Comparison of ENCODE assay signal across 11 mouse cellular contexts in genomic region chr2:26534616-26535015, GRCm38 (mm10). TPM values are rescaled to one million over a fixed set of nuclear protein-coding genes. Genes with fewer than 3 reads are reported as not detected.
A peak's percentile ranks its signal among the peaks of the same experiment; 100 is the strongest.
DNase-seq lines count a peak whose midpoint lies in the region; ATAC-seq and TF ChIP-seq lines count a peak whose summit lies in the region.
"Had no signal": no experiment of that assay in that cellular context is flagged by ENCODE, and none has a peak within 500 bp of the region (broad histone marks: within the 10 kb centered on the region; RNA-seq: fewer than 3 reads in every experiment).

No protein-coding gene starts in this region.

- 55% methylated on average over 2 of the region's 2 CpGs for WGBS in intestine, postnatal 0 days
- 69% methylated on average over 2 of the region's 2 CpGs for WGBS in intestine, embryonic 16.5 days
- 49% methylated on average over 2 of the region's 2 CpGs for WGBS in hindbrain, embryonic 15.5 days
- 38% methylated on average over 2 of the region's 2 CpGs for WGBS in lung, embryonic 15.5 days

- H3K9ac ChIP-seq in intestine, postnatal 0 days (ENCODE audit: low read depth, low read length), result no peak overlapping the region
- H3K9ac ChIP-seq in intestine, embryonic 16.5 days (ENCODE audit: low read depth, low read length), result no peak overlapping the region
- H3K9ac ChIP-seq in hindbrain, embryonic 15.5 days, result no peak overlapping the region
- no peak overlapping the region for H3K9ac ChIP-seq in lung, embryonic 15.5 days
- H3K9ac ChIP-seq: embryonic facial prominence, embryonic 12.5 days; liver, embryonic 13.5 days had no signal

- TF ChIP-seq CTCF in intestine, postnatal 0 days (IDR thresholded peaks at IDR 0.05; ENCODE audit: low read depth), result no peak

- H3K9me3 ChIP-seq in intestine, postnatal 0 days (ENCODE audit: control insufficient read depth), result no peaks in the 10 kb centered on the region
- H3K9me3 ChIP-seq in intestine, embryonic 16.5 days (ENCODE audit: control insufficient read depth, low read length), result no peaks in the 10 kb centered on the region
- no peaks in the 10 kb centered on the region for H3K9me3 ChIP-seq in hindbrain, embryonic 15.5 days
- H3K9me3 ChIP-seq in lung, embryonic 15.5 days, result no peaks in the 10 kb centered on the region
- H3K9me3 ChIP-seq: embryonic facial prominence, embryonic 12.5 days; liver, embryonic 13.5 days had no signal

- no peak overlapping the region for H3K4me2 ChIP-seq in intestine, postnatal 0 days (replicated peaks; ENCODE audit: low read depth)
- no peak overlapping the region for H3K4me2 ChIP-seq in intestine, embryonic 16.5 days (ENCODE audit: low read depth, low read length)
- no peak overlapping the region for H3K4me2 ChIP-seq in hindbrain, embryonic 15.5 days
- no peak overlapping the region for H3K4me2 ChIP-seq in lung, embryonic 15.5 days
- H3K4me2 ChIP-seq: embryonic facial prominence, embryonic 12.5 days; liver, embryonic 13.5 days had no signal

- no peaks in the 10 kb centered on the region for H3K27me3 ChIP-seq in intestine, postnatal 0 days (replicated peaks; ENCODE audit: control insufficient read depth, insufficient read depth, low read length)
- H3K27me3 ChIP-seq in intestine, embryonic 16.5 days (replicated peaks; ENCODE audit: control insufficient read depth, insufficient read depth, low read length), result no peaks in the 10 kb centered on the region
- H3K27me3 ChIP-seq in hindbrain, embryonic 15.5 days, result no peaks in the 10 kb centered on the region
- no peaks in the 10 kb centered on the region for H3K27me3 ChIP-seq in lung, embryonic 15.5 days
- H3K27me3 ChIP-seq: embryonic facial prominence, embryonic 12.5 days; liver, embryonic 13.5 days had no signal

- H3K27ac ChIP-seq in intestine, postnatal 0 days (ENCODE audit: low read depth, low read length), result peak overlapping the region; percentile 2; the same call in 1 of the 2 replicates
- H3K27ac ChIP-seq in intestine, embryonic 16.5 days (ENCODE audit: low read length), result no peak overlapping the region
- peak overlapping the region; percentile 67 for H3K27ac ChIP-seq in hindbrain, embryonic 15.5 days (replicated peaks)
- H3K27ac ChIP-seq in lung, embryonic 15.5 days, result peak overlapping the region; percentile 7; the same call in 1 of the 2 replicates
- H3K27ac ChIP-seq: embryonic facial prominence, embryonic 12.5 days; liver, embryonic 13.5 days had no signal

- ATAC-seq in intestine, postnatal 0 days, result no peak
- no peak for ATAC-seq in intestine, embryonic 16.5 days
- ATAC-seq in hindbrain, embryonic 15.5 days (ENCODE audit: low FRiP score, low read depth), result no peak
- peak; percentile 78; the same call in 1 of the 2 replicates for ATAC-seq in lung, embryonic 15.5 days (ENCODE audit: borderline replicate concordance, extremely low read depth, low FRiP score, low TSS enrichment)
- ATAC-seq in CD4-positive, CD25-positive, alpha-beta regulatory T cell, adult 4 months, result no peak

- H3K4me3 ChIP-seq in intestine, postnatal 0 days (ENCODE audit: low read depth, low read length), result no peak overlapping the region
- no peak overlapping the region for H3K4me3 ChIP-seq in intestine, embryonic 16.5 days (ENCODE audit: low read length)
- no peak overlapping the region for H3K4me3 ChIP-seq in hindbrain, embryonic 15.5 days
- no peak overlapping the region for H3K4me3 ChIP-seq in lung, embryonic 15.5 days
- H3K4me3 ChIP-seq: embryonic facial prominence, embryonic 12.5 days; liver, embryonic 13.5 days had no signal

- peak; percentile 70 to 89 for DNase-seq in adrenal gland, adult (ENCODE audit: inconsistent age in 2 of 2, low spot score in 1 of 2)
- peak; percentile 71 to 73 for DNase-seq in gastrocnemius, postnatal 36 days
- DNase-seq in urinary bladder, postnatal 25 days (ENCODE audit: low spot score), result no peak
- DNase-seq: liver, embryonic 13.5 days had no signal

- no peaks in the 10 kb centered on the region for H3K4me1 ChIP-seq in intestine, postnatal 0 days (replicated peaks; ENCODE audit: control insufficient read depth, insufficient read depth, low read length)
- H3K4me1 ChIP-seq in intestine, embryonic 16.5 days (ENCODE audit: control insufficient read depth, insufficient read depth, low read length), result no peaks in the 10 kb centered on the region; the same call in 1 of the 2 replicates
- H3K4me1 ChIP-seq in hindbrain, embryonic 15.5 days (replicated peaks), result peaks cover 37% of the 10 kb centered on the region
- H3K4me1 ChIP-seq in lung, embryonic 15.5 days, result peaks cover 32% of the 10 kb centered on the region
- H3K4me1 ChIP-seq: embryonic facial prominence, embryonic 12.5 days; liver, embryonic 13.5 days had no signal

- no peaks in the 10 kb centered on the region for H3K36me3 ChIP-seq in intestine, postnatal 0 days (ENCODE audit: control insufficient read depth, insufficient read depth)
- H3K36me3 ChIP-seq in intestine, embryonic 16.5 days (ENCODE audit: control insufficient read depth, insufficient read depth, low read length), result no peaks in the 10 kb centered on the region
- H3K36me3 ChIP-seq in hindbrain, embryonic 15.5 days, result no peaks in the 10 kb centered on the region
- no peaks in the 10 kb centered on the region for H3K36me3 ChIP-seq in lung, embryonic 15.5 days
- H3K36me3 ChIP-seq: embryonic facial prominence, embryonic 12.5 days; liver, embryonic 13.5 days had no signal

- intact Hi-C loops in gastrocnemius, postnatal 36 days (cut with DNase I), result no loop called here

RNA-seq across cellular contexts. Expression of gene Notch1, which starts 18.2 kb away (rescaled TPM):
- 3.6 and 3.7 TPM in 2 replicates for polyA plus RNA-seq in intestine, postnatal 0 days (2015; fragmentation: Nextera tagmentation; extraction: Ambion mirVana)
- polyA plus RNA-seq in intestine, embryonic 16.5 days (2015; fragmentation: Nextera tagmentation; extraction: Ambion mirVana), result 7.4 and 8.4 TPM in 2 replicates
- 1 to 10 TPM; 7.7 to 8.0 TPM for total RNA-seq in gastrocnemius, postnatal 36 days (2021)
- 16.3 and 18.2 TPM in 2 replicates for polyA plus RNA-seq in hindbrain, embryonic 15.5 days (2015; fragmentation: Nextera tagmentation; extraction: Ambion mirVana)
- 22.1 and 23.9 TPM in 2 replicates for polyA plus RNA-seq in lung, embryonic 15.5 days (2015; fragmentation: Nextera tagmentation; extraction: Ambion mirVana)
- 10 to 100 TPM; 21.9 to 33.0 TPM for polyA plus RNA-seq in CD4-positive, CD25-positive, alpha-beta regulatory T cell, adult 4 months (2017; shearing (Covaris generic))

RNA-seq across cellular contexts. Expression of gene Egfl7, which starts 45.2 kb away (rescaled TPM):
- polyA plus RNA-seq in intestine, postnatal 0 days (2015; fragmentation: Nextera tagmentation; extraction: Ambion mirVana), result 54.4 and 65.2 TPM in 2 replicates
- polyA plus RNA-seq in intestine, embryonic 16.5 days (2015; fragmentation: Nextera tagmentation; extraction: Ambion mirVana), result 110 and 118 TPM in 2 replicates
- 10 to 100 TPM; 50.0 to 62.2 TPM for total RNA-seq in gastrocnemius, postnatal 36 days (2021)
- 70.7 and 75.3 TPM in 2 replicates for polyA plus RNA-seq in hindbrain, embryonic 15.5 days (2015; fragmentation: Nextera tagmentation; extraction: Ambion mirVana)
- 339 and 341 TPM in 2 replicates for polyA plus RNA-seq in lung, embryonic 15.5 days (2015; fragmentation: Nextera tagmentation; extraction: Ambion mirVana)
- polyA plus RNA-seq in CD4-positive, CD25-positive, alpha-beta regulatory T cell, adult 4 months (2017; shearing (Covaris generic)), result not detected

RNA-seq across cellular contexts. Expression of gene Gm20532, which starts 51.8 kb away (rescaled TPM):
- not detected in 2 replicates for polyA plus RNA-seq in intestine, postnatal 0 days (2015; fragmentation: Nextera tagmentation; extraction: Ambion mirVana)
- not detected in 2 replicates for polyA plus RNA-seq in intestine, embryonic 16.5 days (2015; fragmentation: Nextera tagmentation; extraction: Ambion mirVana)
- not detected for total RNA-seq in gastrocnemius, postnatal 36 days (2021)
- polyA plus RNA-seq in hindbrain, embryonic 15.5 days (2015; fragmentation: Nextera tagmentation; extraction: Ambion mirVana), result not detected in 2 replicates
- not detected in 2 replicates for polyA plus RNA-seq in lung, embryonic 15.5 days (2015; fragmentation: Nextera tagmentation; extraction: Ambion mirVana)
- not detected for polyA plus RNA-seq in CD4-positive, CD25-positive, alpha-beta regulatory T cell, adult 4 months (2017; shearing (Covaris generic))
- polyA plus RNA-seq: embryonic facial prominence, embryonic 12.5 days; liver, embryonic 13.5 days; stomach, embryonic 16.5 days had no signal

Comparison
In these comparisons a context has a peak if more than half of its experiments do, and no peak if none do; other contexts are left out.
1. RNA of gene Egfl7, which starts 45.2 kb away (polyA plus RNA-seq): 339 to 341 TPM in lung, embryonic 15.5 days, 110 to 118 TPM in intestine, embryonic 16.5 days, 70.7 to 75.3 TPM in hindbrain, embryonic 15.5 days and 54.4 to 65.2 TPM in intestine, postnatal 0 days; not detected in CD4-positive, CD25-positive, alpha-beta regulatory T cell, adult 4 months; every median in the first group is over 10 times any median in the second.